Mouse (Mus musculus): ENCODE measurements around the gene Erich3. TPM values are rescaled to one million over a fixed set of nuclear protein-coding genes. Genes with fewer than 3 reads are reported as not detected.

Gene Erich3
- total RNA-seq, 2 experiments from 2014 or later, result 5.0 to 6.6 TPM

Other genes starting within 250 kb of the Erich3 start
- 10 to 100 TPM; 16.8 to 21.7 TPM for gene Cryz, start 67.1 kb upstream of the Erich3 start, total RNA-seq (2021)
- 10 to 100 TPM; 12.8 to 14.3 TPM for gene Tyw3, start 66.8 kb upstream of the Erich3 start, total RNA-seq (2021)